Mouse (Mus musculus) thymus, adult 2 months (tissue): ENCODE results near the gene Macrod2.

Experiments used
- CTCF ChIP-seq: fragments of 200-500 bp; IDR thresholded peaks from 2 replicates; pipeline ENCODE4 v1.5.1; 2012; ENCODE audit warnings: mild to moderate bottlenecking, control low read depth, low read length, moderate library complexity, borderline replicate concordance; ENCODE audit not compliant: control insufficient read depth, poor library complexity, insufficient read depth; ENCODE audit errors: extremely low read depth
- POLR2A ChIP-seq: fragments of 200-500 bp; IDR thresholded peaks from 2 replicates; pipeline ENCODE4 v1.6.1; 2012; ENCODE audit warnings: mild to moderate bottlenecking, low read length, control low read depth, moderate library complexity; ENCODE audit not compliant: control insufficient read depth, poor library complexity, insufficient read depth; ENCODE audit errors: extremely low read depth

DNA sequence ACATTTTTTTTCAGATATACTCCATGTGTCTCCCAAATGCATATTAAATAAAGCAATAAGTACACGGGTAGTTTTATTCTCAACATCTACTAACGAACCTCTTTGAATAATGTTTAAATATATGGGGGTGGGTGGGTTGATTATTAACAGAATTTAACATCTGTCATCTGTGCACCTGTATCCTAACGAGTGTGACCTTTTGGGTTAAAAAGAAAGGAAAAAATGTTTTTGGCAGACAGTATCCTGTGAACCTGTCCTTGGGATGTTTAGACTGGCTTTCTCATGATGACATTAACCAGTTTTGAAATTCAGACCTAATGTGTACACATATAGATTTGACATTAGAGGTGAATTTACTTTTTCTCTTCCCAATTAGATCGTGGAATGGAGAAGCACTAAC, 805.4 kb downstream of the Macrod2 start:
- TF ChIP-seq CTCF (no peak), POLR2A (no peak)
